Mouse (Mus musculus) forebrain, postnatal 0 days (tissue): ENCODE data around the gene Rfc5. TPM values are rescaled to one million over a fixed set of nuclear protein-coding genes. Genes with fewer than 3 reads are reported as not detected.
"Not testable (repeated sequence)": the region's sequence is repeated elsewhere in the genome, so short reads cannot be mapped to it uniquely, and the experiment has no call there.

Experiments
- ATAC-seq: fragments of 200-750 bp; cut with Nextera tagmentation; 2 replicates; pipeline ENCODE4 v1.8.0; 2017; ENCODE audit warnings: mild to moderate bottlenecking, moderate library complexity
- DNase-seq: peaks from one replicate; pipeline ENCODE4 v3.0.0-alpha.2; 2015
- H3K27ac ChIP-seq: fragments of 300-500 bp; sonication (generic); 2 replicates; pipeline ENCODE4 v1.5.1; 2014; ENCODE audit warnings: low read depth, mild to moderate bottlenecking, antibody characterized with exemption, low read length, moderate library complexity, mixed read lengths
- H3K27me3 ChIP-seq: fragments of 300-500 bp; sonication (generic); 2 replicates; pipeline ENCODE4 v1.6.1; 2014; ENCODE audit warnings: mild to moderate bottlenecking, low read length, mixed read lengths; ENCODE audit not compliant: insufficient read depth
- H3K36me3 ChIP-seq: fragments of 300-500 bp; sonication (generic); 2 replicates; pipeline ENCODE4 v1.6.1; 2014; ENCODE audit warnings: mild to moderate bottlenecking, moderate library complexity; ENCODE audit not compliant: insufficient read depth
- H3K4me1 ChIP-seq: fragments of 300-500 bp; sonication (generic); 2 replicates; pipeline ENCODE4 v1.6.1; 2014; ENCODE audit warnings: antibody characterized with exemption; ENCODE audit not compliant: insufficient read depth
- H3K4me2 ChIP-seq: fragments of 300-500 bp; sonication (generic); 2 replicates; pipeline ENCODE4 v1.6.1; 2014; ENCODE audit warnings: low read depth, mild to moderate bottlenecking, moderate library complexity
- H3K4me3 ChIP-seq: fragments of 300-500 bp; sonication (generic); 2 replicates; pipeline ENCODE4 v1.5.1; 2014; ENCODE audit warnings: low read depth, low read length, mixed read lengths
- H3K9ac ChIP-seq: fragments of 300-500 bp; sonication (generic); 2 replicates; pipeline ENCODE4 v1.6.1; 2014; ENCODE audit warnings: mild to moderate bottlenecking
- H3K9me3 ChIP-seq: fragments of 300-500 bp; sonication (generic); 2 replicates; pipeline ENCODE4 v1.6.1; 2016; ENCODE audit warnings: low read length
- CTCF ChIP-seq: sonication (generic); IDR thresholded peaks from 2 replicates; pipeline ENCODE4 v1.5.1; 2016; ENCODE audit warnings: antibody characterized with exemption, control low read depth, low read depth
- WGBS: fragments of 180-500 bp; shearing (Covaris S2); extraction: QIAGEN DNeasy Blood & Tissue Kit; methylation state at CpG from one replicate; pipeline ENCODE4 v1.1.7; 2014; 5-methylcytosine and 5-hydroxymethylcytosine counted together
- polyA plus RNA-seq: library from polyadenylated mRNA; unstranded; fragments of >200 nt; fragmentation: Nextera tagmentation; extraction: Ambion mirVana; gene quantifications from 2 replicates; pipeline ENCODE4 v1.2.1, GENCODE M21; 2015
- total RNA-seq: library from RNA; depleted of rRNA; stranded (reverse); fragments of >200 nt; gene quantifications from 2 replicates; pipeline ENCODE4 v1.2.3, GENCODE M21; 2014

The Rfc5 gene
- total and polyA plus RNA-seq, 2 experiments from 2014 or later, result 21.3 to 28.7 TPM

GRCm38 (mm10) chr5:117409369-117409768 is 20.5 kb upstream of the Rfc5 start:
- Histone ChIP-seq H3K4me1 (no peaks in the 10 kb centered on the region), H3K9me3 (no peaks in the 10 kb centered on the region), H3K27ac (no peak overlapping the region), H3K36me3 (no peaks in the 10 kb centered on the region), H3K9ac (no peak overlapping the region), H3K4me3 (no peak overlapping the region), H3K4me2 (no peak overlapping the region), H3K27me3 (no peaks in the 10 kb centered on the region)
- 78% methylated on average over 6 of the region's 6 CpGs for WGBS
- no peak for TF ChIP-seq CTCF
- no peak for ATAC-seq
- DNase-seq, result no peak

GRCm38 (mm10) chr5:117408216-117408615 is 19.4 kb upstream of the Rfc5 start:
- peak; percentile 57 for TF ChIP-seq CTCF
- H3K9me3 ChIP-seq, result no peaks in the 10 kb centered on the region
- H3K36me3 ChIP-seq, result no peaks in the 10 kb centered on the region
- no peak for ATAC-seq
- no peaks in the 10 kb centered on the region for H3K4me1 ChIP-seq
- peak; percentile 33 for DNase-seq
- H3K27me3 ChIP-seq, result no peaks in the 10 kb centered on the region
- no peak overlapping the region for H3K4me3 ChIP-seq
- no peak overlapping the region for H3K27ac ChIP-seq
- no peak overlapping the region for H3K4me2 ChIP-seq
- no peak overlapping the region for H3K9ac ChIP-seq
- 66% methylated on average over 4 of the region's 4 CpGs for WGBS

- H3K4me2 ChIP-seq, H3K4me3 ChIP-seq, DNase-seq, ATAC-seq, H3K36me3 ChIP-seq, H3K9me3 ChIP-seq, H3K9ac ChIP-seq, H3K4me1 ChIP-seq, H3K27me3 ChIP-seq, H3K27ac ChIP-seq: not testable (repeated sequence)
- 84% methylated on average over 2 of the region's 2 CpGs for WGBS
Observed at GRCm38 (mm10) chr5:117404671-117405070, 15.8 kb upstream of the Rfc5 start.

GRCm38 (mm10) chr5:117403609-117404008 is 14.8 kb upstream of the Rfc5 start:
- DNase-seq, result no peak
- H3K4me1 ChIP-seq, result no peaks in the 10 kb centered on the region
- H3K4me2 ChIP-seq, result no peak overlapping the region
- H3K4me3 ChIP-seq, result no peak overlapping the region
- TF ChIP-seq CTCF, result no peak
- ATAC-seq, result no peak
- no peaks in the 10 kb centered on the region for H3K36me3 ChIP-seq
- H3K27me3 ChIP-seq, result no peaks in the 10 kb centered on the region
- WGBS, result 87% methylated on average over 8 of the region's 8 CpGs
- H3K9me3 ChIP-seq, result no peaks in the 10 kb centered on the region
- H3K27ac ChIP-seq, result no peak overlapping the region
- H3K9ac ChIP-seq, result no peak overlapping the region

- Histone ChIP-seq H3K36me3 (no peaks in the 10 kb centered on the region), H3K4me2 (no peak overlapping the region), H3K4me3 (no peak overlapping the region), H3K27me3 (no peaks in the 10 kb centered on the region), H3K9me3 (no peaks in the 10 kb centered on the region), H3K4me1 (no peaks in the 10 kb centered on the region), H3K9ac (no peak overlapping the region), H3K27ac (no peak overlapping the region)
- TF ChIP-seq CTCF, result no peak
- DNase-seq (no peak), ATAC-seq (no peak)
- 86% methylated on average over 9 of the region's 9 CpGs for WGBS
Observed at GRCm38 (mm10) chr5:117399281-117399680, 10.4 kb upstream of the Rfc5 start.

- Histone ChIP-seq H3K27me3 (no peaks in the 10 kb centered on the region), H3K4me3 (no peak overlapping the region), H3K9me3 (no peaks in the 10 kb centered on the region), H3K36me3 (no peaks in the 10 kb centered on the region), H3K27ac (no peak overlapping the region), H3K4me2 (no peak overlapping the region), H3K4me1 (no peaks in the 10 kb centered on the region), H3K9ac (no peak overlapping the region)
- no peak for TF ChIP-seq CTCF
- ATAC-seq (no peak), DNase-seq (no peak)
- 19% methylated on average over 4 of the region's 5 CpGs for WGBS
Observed at GRCm38 (mm10) chr5:117398007-117398550, 9.2 kb upstream of the Rfc5 start.

GRCm38 (mm10) chr5:117397371-117397770 is 8.5 kb upstream of the Rfc5 start:
- Histone ChIP-seq H3K27me3 (no peaks in the 10 kb centered on the region), H3K9ac (no peak overlapping the region), H3K27ac (no peak overlapping the region), H3K4me1 (no peaks in the 10 kb centered on the region), H3K4me2 (no peak overlapping the region), H3K36me3 (no peaks in the 10 kb centered on the region), H3K9me3 (no peaks in the 10 kb centered on the region), H3K4me3 (no peak overlapping the region)
- no peak for ATAC-seq
- 88% methylated on average over 6 of the region's 6 CpGs for WGBS
- no peak for TF ChIP-seq CTCF
- no peak for DNase-seq

GRCm38 (mm10) chr5:117396596-117397014 is 7.8 kb upstream of the Rfc5 start:
- Histone ChIP-seq H3K27ac (no peak overlapping the region), H3K9ac (no peak overlapping the region), H3K4me3 (no peak overlapping the region), H3K36me3 (no peaks in the 10 kb centered on the region), H3K4me2 (no peak overlapping the region), H3K9me3 (no peaks in the 10 kb centered on the region), H3K27me3 (no peaks in the 10 kb centered on the region), H3K4me1 (no peaks in the 10 kb centered on the region)
- 61% methylated on average over 6 of the region's 6 CpGs for WGBS
- ATAC-seq (no peak), DNase-seq (no peak)
- TF ChIP-seq CTCF, result no peak
